Mouse (Mus musculus): ENCODE results near the gene Slc9a2.
"Not testable (repeated sequence)": the region's sequence is repeated elsewhere in the genome, so short reads cannot be mapped to it uniquely, and the experiment has no call there.

Gene Slc9a2

DNA sequence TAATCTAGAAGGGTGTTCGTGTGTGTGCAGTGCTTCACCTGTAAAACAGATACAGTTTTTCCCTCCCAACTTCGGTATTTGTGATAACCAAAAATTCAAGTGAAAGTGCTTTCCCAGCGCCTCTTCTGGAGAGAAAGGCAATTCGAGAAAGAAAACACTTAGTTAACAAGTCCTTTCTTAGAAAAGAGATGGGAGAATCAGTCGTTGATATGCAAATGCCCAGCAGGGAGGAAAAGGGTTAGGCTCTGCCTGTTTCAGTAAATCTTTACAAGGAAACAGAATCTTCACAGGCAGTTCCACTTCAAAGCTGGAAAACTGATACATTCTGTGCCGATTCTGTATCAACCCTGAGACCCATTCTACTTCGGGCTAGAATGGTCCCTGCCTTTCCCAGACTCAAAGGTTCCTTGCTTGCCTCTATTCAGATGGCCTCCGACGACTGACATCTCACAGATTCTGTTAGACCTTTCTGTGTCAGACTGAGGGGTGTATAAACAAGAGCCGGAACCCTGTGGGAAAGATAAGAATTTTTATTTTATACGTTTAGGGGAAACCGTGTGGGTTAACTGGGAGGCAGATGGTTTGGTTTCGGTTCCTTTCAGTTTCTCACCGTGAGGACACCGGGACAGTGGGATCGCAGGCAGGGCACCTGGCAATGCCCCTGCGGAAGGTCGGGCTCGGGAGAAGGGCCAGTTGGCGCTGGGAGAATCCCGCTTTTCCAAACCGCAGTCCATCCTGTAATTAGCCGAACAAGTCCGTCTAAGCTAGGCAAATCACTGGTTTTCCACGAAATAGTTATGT lies at the start of gene Slc9a2:
TSS of gene Slc9a2 (plus strand) at position 508 of the 801 bp plus-strand sequence.
- DNase-seq: peak; percentile 6

GRCm38 (mm10) chr1:40632407-40633062 lies 47.8 kb upstream of the Slc9a2 start:
- DNase-seq: no peak

DNA sequence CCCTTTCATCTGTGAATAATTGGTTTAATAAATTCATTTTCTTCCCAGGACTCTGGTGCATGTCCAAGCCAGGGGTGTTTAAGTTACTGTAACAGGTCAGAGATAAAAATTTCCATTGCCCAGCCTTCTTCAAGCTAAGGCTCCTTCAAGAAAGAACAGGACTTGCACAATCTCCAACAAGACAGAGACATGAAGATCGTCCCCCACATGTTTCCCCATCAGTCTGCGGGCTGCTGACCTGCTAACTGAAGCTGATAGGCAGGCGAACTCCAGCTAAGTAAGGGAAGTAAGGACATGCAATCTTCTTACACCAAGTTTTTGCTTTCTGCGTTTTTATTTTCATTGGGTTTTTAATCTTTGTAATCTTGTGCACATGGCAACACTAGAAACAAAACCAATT lies 45.8 kb upstream of the Slc9a2 start:
- DNase-seq: no peak

- DNase-seq: no peak
Observed at GRCm38 (mm10) chr1:40648234-40648633, 32.1 kb upstream of the Slc9a2 start.

GRCm38 (mm10) chr1:40650803-40651497 lies 29.4 kb upstream of the Slc9a2 start:
- no peak for DNase-seq

GRCm38 (mm10) chr1:40657035-40657434 lies 23.3 kb upstream of the Slc9a2 start:
- no peak for DNase-seq

DNA sequence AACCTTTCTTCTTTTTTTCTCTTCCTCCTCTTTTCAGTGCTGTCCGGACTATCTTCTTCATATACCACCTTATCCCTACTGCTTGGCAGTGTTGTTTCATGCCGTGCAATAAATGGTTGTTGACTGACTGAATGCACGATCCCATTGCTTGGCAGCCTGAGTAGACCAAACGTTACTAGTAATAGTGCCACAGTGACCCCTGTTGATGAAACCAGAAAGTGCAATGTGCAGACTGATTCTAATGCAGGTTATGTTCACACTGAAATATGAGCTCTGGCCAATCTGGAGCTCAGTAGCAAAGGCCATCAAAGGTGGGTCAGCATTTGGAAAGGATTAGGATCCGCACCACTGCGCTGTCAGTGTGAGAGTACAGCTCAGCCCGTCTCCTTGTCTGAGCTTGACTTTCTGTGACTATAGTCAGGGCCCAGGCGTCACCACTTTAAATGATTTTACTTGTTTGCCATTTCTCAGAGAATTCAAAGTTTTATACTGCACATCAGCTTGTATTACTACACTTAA lies 22.3 kb upstream of the Slc9a2 start:
- peak; percentile 42 for DNase-seq

GRCm38 (mm10) chr1:40659017-40659416 lies 21.4 kb upstream of the Slc9a2 start:
- no peak for DNase-seq

GRCm38 (mm10) chr1:40659496-40659895 lies 20.9 kb upstream of the Slc9a2 start:
- no peak for DNase-seq

DNA sequence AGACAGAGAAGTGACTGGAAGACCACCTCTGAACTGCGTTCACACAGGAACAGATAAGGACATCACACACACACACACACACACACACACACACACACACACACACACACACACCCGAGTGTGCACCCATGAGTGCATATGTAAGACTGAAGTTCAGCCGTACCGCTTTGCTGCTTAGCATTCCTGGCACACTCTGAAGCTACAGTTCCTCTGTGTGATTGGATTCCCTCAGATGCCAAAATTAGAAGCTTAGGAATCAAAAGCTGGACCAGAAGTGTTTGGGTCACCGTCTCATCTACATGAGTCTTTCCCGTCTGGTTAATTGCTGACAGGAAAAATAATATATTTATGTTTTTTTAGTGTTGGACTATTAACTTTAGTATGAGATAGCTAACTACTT lies 19.5 kb upstream of the Slc9a2 start:
- DNase-seq: no peak

GRCm38 (mm10) chr1:40665401-40666370 lies 14.7 kb upstream of the Slc9a2 start:
- no peak for DNase-seq

GRCm38 (mm10) chr1:40667442-40667841 lies 12.9 kb upstream of the Slc9a2 start:
- not testable (repeated sequence) for DNase-seq

DNA sequence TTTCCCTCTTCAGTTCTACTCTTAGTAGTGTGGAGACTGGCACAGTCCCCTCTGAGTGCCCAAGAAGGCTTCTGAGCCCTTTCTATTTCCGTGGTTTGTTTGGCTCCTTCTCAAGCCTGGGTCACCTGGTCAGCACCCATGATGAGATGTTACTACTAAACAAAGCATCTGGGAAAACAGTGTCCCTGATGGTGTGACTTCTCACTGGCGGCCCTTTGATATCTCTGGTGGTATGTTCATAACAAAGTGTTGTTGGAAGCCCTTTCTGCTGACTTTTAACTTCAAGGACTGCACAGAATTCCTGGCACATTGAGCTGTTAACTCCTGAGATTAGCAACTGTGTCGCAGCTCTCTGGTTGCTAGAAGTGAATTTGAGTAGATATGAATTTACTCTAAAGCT lies 10.3 kb upstream of the Slc9a2 start:
- DNase-seq: no peak

- no peak for DNase-seq
Observed at GRCm38 (mm10) chr1:40671490-40671889, 8.9 kb upstream of the Slc9a2 start.

- no peak for DNase-seq
Observed at GRCm38 (mm10) chr1:40677306-40677705, 3.1 kb upstream of the Slc9a2 start.

- DNase-seq: peak; percentile 49
Observed at GRCm38 (mm10) chr1:40680868-40681698, 709 bp downstream of the Slc9a2 start.

GRCm38 (mm10) chr1:40681699-40682510 lies 1.5 kb downstream of the Slc9a2 start:
- no peak for DNase-seq

GRCm38 (mm10) chr1:40694296-40694695 lies 13.9 kb downstream of the Slc9a2 start:
- DNase-seq: peak; percentile 11

- no peak for DNase-seq
Observed at GRCm38 (mm10) chr1:40696436-40696835, 16.1 kb downstream of the Slc9a2 start.

DNA sequence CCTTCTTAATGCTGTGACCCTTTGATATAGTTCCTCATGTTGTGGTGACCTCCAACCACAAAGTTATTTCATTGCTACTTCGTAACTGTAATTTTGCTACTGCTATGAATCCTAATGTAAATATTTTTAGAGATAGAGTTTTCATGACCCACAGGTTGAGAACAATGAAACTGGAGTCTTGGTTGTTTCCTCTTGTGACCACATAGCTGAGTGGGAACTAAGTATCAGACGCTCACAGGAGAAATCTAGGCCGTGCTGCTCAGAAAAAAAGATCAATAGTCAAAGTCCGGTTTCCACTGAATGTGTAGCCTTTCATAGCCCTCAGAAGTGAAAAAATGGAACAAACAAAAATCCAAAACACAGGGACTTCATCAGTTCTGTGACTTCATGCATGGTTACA lies 24.7 kb downstream of the Slc9a2 start:
- no peak for DNase-seq
